Comparison of ENCODE assay signal across 8 mouse cellular contexts in genomic region chr10:22158310-22158999, GRCm38 (mm10). TPM values are rescaled to one million over a fixed set of nuclear protein-coding genes. Genes with fewer than 3 reads are reported as not detected.
DNase-seq lines count a peak whose midpoint lies in the region; ATAC-seq and TF ChIP-seq lines count a peak whose summit lies in the region.
"Not testable (repeated sequence)": the region's sequence is repeated elsewhere in the genome, so short reads cannot be mapped to it uniquely, and the experiment has no call there.

Gene Raet1e, plus strand, starts transcription at chr10:22158569.
Gene H60b, plus strand, starts transcription at chr10:22158586.

- H3K4me2 ChIP-seq in hindbrain, embryonic 11.5 days (replicated peaks; ENCODE audit: low read depth, low read length): peak within 1 kb of the TSS; percentile 48
- H3K4me2 ChIP-seq in midbrain, postnatal 0 days (ENCODE audit: low read depth, low read length, poor library complexity, severe bottlenecking): peak within 1 kb of the TSS; percentile 19; the same call in 1 of the 2 replicates
- H3K4me2 ChIP-seq in stomach, embryonic 16.5 days (ENCODE audit: low read depth, low read length): peak within 1 kb of the TSS; percentile 50

- not testable (repeated sequence) for TF ChIP-seq POLR2A in lung, adult 2 months (IDR thresholded peaks at IDR 0.05; ENCODE audit: borderline replicate concordance, extremely low read depth, low read depth, low read length)

- peaks cover 21% of the 10 kb centered on the region for H3K27me3 ChIP-seq in E14TG2a.4 (ENCODE audit: insufficient read depth, low read length)
- H3K27me3 ChIP-seq in hindbrain, embryonic 11.5 days (ENCODE audit: control insufficient read depth, insufficient read depth, low read length): peaks cover 32% of the 10 kb centered on the region
- H3K27me3 ChIP-seq in midbrain, postnatal 0 days (ENCODE audit: insufficient read depth, low read length): peaks cover 34% of the 10 kb centered on the region
- peaks cover 39% of the 10 kb centered on the region for H3K27me3 ChIP-seq in stomach, embryonic 16.5 days (ENCODE audit: control insufficient read depth, insufficient read depth, low read length)

- intact Hi-C loops in gastrocnemius, adult 2 months (cut with DNase I): not testable (repeated sequence)

- WGBS in hindbrain, embryonic 11.5 days: under 1% methylated on average over 47 of the region's 48 CpGs
- 2% methylated on average over 48 of the region's 48 CpGs for WGBS in lung, adult 2 months
- 2% methylated on average over 40 of the region's 48 CpGs for WGBS in midbrain, postnatal 0 days
- whole genome bisulfite sequencing in stomach, embryonic 16.5 days: under 1% methylated on average over 46 of the region's 48 CpGs

- peaks cover 53% of the 10 kb centered on the region for H3K4me1 ChIP-seq in E14TG2a.4 (replicated peaks; ENCODE audit: low read depth, low read length)
- H3K4me1 ChIP-seq in hindbrain, embryonic 11.5 days (replicated peaks; ENCODE audit: control insufficient read depth, insufficient read depth, low read length); lung, adult 2 months (ENCODE audit: control insufficient read depth, insufficient read depth, low read length); midbrain, postnatal 0 days (ENCODE audit: insufficient read depth, low read length); stomach, embryonic 16.5 days (ENCODE audit: control insufficient read depth, insufficient read depth, low read length): not testable (repeated sequence)

- ATAC-seq in hindbrain, embryonic 11.5 days (ENCODE audit: low FRiP score): peak; percentile 75
- peak; percentile 58; the same call in 1 of the 2 replicates for ATAC-seq in midbrain, postnatal 0 days (ENCODE audit: low FRiP score)
- ATAC-seq in stomach, embryonic 16.5 days (ENCODE audit: insufficient read depth, low FRiP score): peak; percentile 89

- peak; percentile 57 to 69 for DNase-seq in cerebellum, postnatal 10 days
- DNase-seq in gastrocnemius, adult 2 months: peak; percentile 71
- DNase-seq in hindbrain, embryonic 11.5 days (ENCODE audit: low spot score): peak; percentile 76
- peak; percentile 82 for DNase-seq in kidney, postnatal 14 days
- peak; percentile 60 for DNase-seq in lung, adult 2 months
- not testable (repeated sequence) for DNase-seq in midbrain, postnatal 0 days (ENCODE audit: low spot score)

- not testable (repeated sequence) for H3K27ac ChIP-seq in gastrocnemius, adult 2 months; hindbrain, embryonic 11.5 days (ENCODE audit: low read depth, low read length); midbrain, postnatal 0 days (ENCODE audit: low read depth, low read length); stomach, embryonic 16.5 days (ENCODE audit: low read length)

- not testable (repeated sequence) for H3K9ac ChIP-seq in hindbrain, embryonic 11.5 days (ENCODE audit: low read depth, low read length); midbrain, postnatal 0 days (replicated peaks; ENCODE audit: low read length, poor library complexity, severe bottlenecking)
- peak within 1 kb of the TSS; percentile 35; the same call in 1 of the 2 replicates for H3K9ac ChIP-seq in stomach, embryonic 16.5 days (ENCODE audit: low read length)

- H3K9me3 ChIP-seq in E14TG2a.4 (ENCODE audit: low read length); hindbrain, embryonic 11.5 days (ENCODE audit: control insufficient read depth, low read length); midbrain, postnatal 0 days (ENCODE audit: low read length); stomach, embryonic 16.5 days (replicated peaks; ENCODE audit: control insufficient read depth, low read length): not testable (repeated sequence)

- H3K4me3 ChIP-seq in E14TG2a.4 (replicated peaks; ENCODE audit: low read length): peak within 1 kb of the TSS; percentile 74
- H3K4me3 ChIP-seq in gastrocnemius, adult 2 months: peak within 1 kb of the TSS; percentile 65
- peak within 1 kb of the TSS; percentile 33 for H3K4me3 ChIP-seq in hindbrain, embryonic 11.5 days (ENCODE audit: low read depth, low read length)
- not testable (repeated sequence) for H3K4me3 ChIP-seq in lung, adult 2 months (replicated peaks; ENCODE audit: extremely low read depth, low read depth, low read length)
- peak within 1 kb of the TSS; percentile 18; the same call in 1 of the 2 replicates for H3K4me3 ChIP-seq in midbrain, postnatal 0 days (ENCODE audit: low read depth, low read length)
- peak within 1 kb of the TSS; percentile 45 for H3K4me3 ChIP-seq in stomach, embryonic 16.5 days (replicated peaks; ENCODE audit: low read length)

- H3K36me3 ChIP-seq in E14TG2a.4 (ENCODE audit: insufficient read depth, low read length); hindbrain, embryonic 11.5 days (ENCODE audit: control insufficient read depth, insufficient read depth, low read length); midbrain, postnatal 0 days (ENCODE audit: insufficient read depth, low read length); stomach, embryonic 16.5 days (ENCODE audit: control insufficient read depth, insufficient read depth, low read length): not testable (repeated sequence)

- not testable (repeated sequence) for TF ChIP-seq CTCF in E14TG2a.4 (conservative IDR thresholded peaks at IDR 0.05; ENCODE audit: low read length); lung, adult 2 months (IDR thresholded peaks at IDR 0.05; ENCODE audit: insufficient read depth, low read length)
- peak; percentile 36 for TF ChIP-seq CTCF in gastrocnemius, adult 2 months (IDR thresholded peaks at IDR 0.05)
- 0 out of 2 replicates have a peak, but pooled peaks have one; percentile 16 for TF ChIP-seq CTCF in midbrain, postnatal 0 days (IDR thresholded peaks at IDR 0.05)

RNA-seq across cellular contexts. Expression of gene Raet1e, which starts in this region (rescaled TPM):
- not detected for total RNA-seq in gastrocnemius, adult 2 months (2021)
- polyA plus RNA-seq in hindbrain, embryonic 11.5 days (2014; fragmentation: Nextera tagmentation; extraction: Ambion mirVana): 10.7 and 11.7 TPM in 2 replicates
- 0.98 and 1.0 TPM in 2 replicates for polyA plus RNA-seq in lung, adult 2 months (2012; rRNA removed)
- 0.11 and 0.19 TPM in 2 replicates for total RNA-seq in midbrain, postnatal 0 days (2014; rRNA removed)
- polyA plus RNA-seq in midbrain, postnatal 0 days (2015; fragmentation: Nextera tagmentation; extraction: Ambion mirVana): not detected in 2 replicates
- polyA plus RNA-seq in stomach, embryonic 16.5 days (2015; fragmentation: Nextera tagmentation; extraction: Ambion mirVana): 7.9 and 8.7 TPM in 2 replicates

RNA-seq across cellular contexts. Expression of gene H60b, which starts in this region (rescaled TPM):
- total RNA-seq in gastrocnemius, adult 2 months (2021): not detected
- 1.7 and 2.9 TPM in 2 replicates for polyA plus RNA-seq in hindbrain, embryonic 11.5 days (2014; fragmentation: Nextera tagmentation; extraction: Ambion mirVana)
- not detected in 2 replicates for polyA plus RNA-seq in lung, adult 2 months (2012; rRNA removed)
- total RNA-seq in midbrain, postnatal 0 days (2014; rRNA removed): 3.4 TPM in 1 of 2 replicates, not detected in the other
- 0.28 TPM in 1 of 2 replicates, not detected in the other for polyA plus RNA-seq in midbrain, postnatal 0 days (2015; fragmentation: Nextera tagmentation; extraction: Ambion mirVana)
- polyA plus RNA-seq in stomach, embryonic 16.5 days (2015; fragmentation: Nextera tagmentation; extraction: Ambion mirVana): 0.49 and 0.91 TPM in 2 replicates

Comparison
In these comparisons a context has a peak if more than half of its experiments do, and no peak if none do; other contexts are left out.
1. Peak in DNase-seq and H3K4me3 ChIP-seq in gastrocnemius, adult 2 months; RNA of the genes that start here not detected or under 1 TPM.